Mouse (Mus musculus) ES-E14 (cell line): Measurements from ENCODE around the gene Slc1a2. TPM values are rescaled to one million over a fixed set of nuclear protein-coding genes. Genes with fewer than 3 reads are reported as not detected.

ENCODE experiments used
- DNase-seq: peaks from one replicate; pipeline ENCODE4 v3.0.0-alpha.2; 2013; ENCODE audit warnings: low read depth, low spot score
- H3K27ac ChIP-seq: 2 replicates; pipeline ENCODE4 v1.5.1; 2012; ENCODE audit warnings: low read depth, mild to moderate bottlenecking, low read length, moderate library complexity, mixed read lengths; ENCODE audit not compliant: poor library complexity, insufficient read depth, severe bottlenecking
- H3K36me3 ChIP-seq: 2 replicates; pipeline ENCODE4 v1.6.1; 2012; ENCODE audit warnings: mild to moderate bottlenecking, low read length, moderate library complexity, mixed read lengths; ENCODE audit not compliant: control insufficient read depth, poor library complexity, insufficient read depth, severe bottlenecking
- H3K4me1 ChIP-seq, 2 experiments: fragments of 150-350 bp in 1 of 2; sonication (generic) in 1 of 2; 2 replicates each; pipeline ENCODE4 v1.6.1; 2012; ENCODE audit warnings: low read length in 2 of 2, mild to moderate bottlenecking in 1 of 2, mixed read lengths in 1 of 2; ENCODE audit not compliant: control insufficient read depth in 2 of 2, insufficient read depth in 2 of 2, poor library complexity in 1 of 2
- H3K4me3 ChIP-seq, 2 experiments: fragments of 150-350 bp in 1 of 2; sonication (generic) in 1 of 2; 2 replicates each; pipeline ENCODE4 v1.5.1; 2012; ENCODE audit warnings: low read length in 2 of 2, low read depth in 1 of 2, mild to moderate bottlenecking in 1 of 2, mixed read lengths in 1 of 2; ENCODE audit not compliant: insufficient read depth in 1 of 2, poor library complexity in 1 of 2, severe bottlenecking in 1 of 2
- H3K9ac ChIP-seq: 2 replicates; pipeline ENCODE4 v1.6.1; 2012; ENCODE audit warnings: low read depth, mild to moderate bottlenecking, low read length, mixed read lengths; ENCODE audit not compliant: poor library complexity, insufficient read depth, severe bottlenecking
- H3K9me3 ChIP-seq: fragments of 150-350 bp; sonication (generic); 2 replicates; pipeline ENCODE4 v1.6.1; 2012; ENCODE audit warnings: low read depth, mild to moderate bottlenecking, low read length; ENCODE audit not compliant: control insufficient read depth, insufficient read depth
- CHD2 ChIP-seq: IDR thresholded peaks from 2 replicates; pipeline ENCODE4 v1.6.1; 2014; ENCODE audit warnings: mild to moderate bottlenecking, low read depth, low read length, inconsistent platforms
- HCFC1 ChIP-seq: IDR thresholded peaks from 2 replicates; pipeline ENCODE4 v1.6.1; 2012; ENCODE audit warnings: low read length, inconsistent platforms, borderline replicate concordance; ENCODE audit not compliant: insufficient read depth
- MAFK ChIP-seq: IDR thresholded peaks from 2 replicates; pipeline ENCODE4 v1.6.1; 2014; ENCODE audit warnings: mild to moderate bottlenecking, low read depth, low read length, inconsistent platforms; ENCODE audit not compliant: insufficient read depth
- ZC3H11A ChIP-seq: IDR thresholded peaks from 2 replicates; pipeline ENCODE4 v1.6.1; 2012; ENCODE audit warnings: low read depth, mild to moderate bottlenecking, inconsistent platforms, low read length, borderline replicate concordance
- ZNF384 ChIP-seq: IDR thresholded peaks from 2 replicates; pipeline ENCODE4 v1.6.1; 2012; ENCODE audit warnings: low read depth, low read length, inconsistent platforms
- in situ Hi-C, 2 experiments: fragments of 600-800 bp; cut with MboI; formaldehyde crosslinking; loops; one replicate each; pipeline ENCODE4 v1.15.1; 2025; ENCODE audit warnings: low sequenced_read_pairs in 2 of 2, inconsistent platforms in 1 of 2; ENCODE audit not compliant: unreplicated experiment in 2 of 2
- total RNA-seq: library from RNA; depleted of rRNA; stranded (reverse); fragments of 300-350 nt; gene quantifications from 2 replicates; pipeline ENCODE4 v1.2.3, GENCODE M21; 2012

The Slc1a2 gene
- total RNA-seq, 1 experiment, result 0.40 TPM

DNA sequence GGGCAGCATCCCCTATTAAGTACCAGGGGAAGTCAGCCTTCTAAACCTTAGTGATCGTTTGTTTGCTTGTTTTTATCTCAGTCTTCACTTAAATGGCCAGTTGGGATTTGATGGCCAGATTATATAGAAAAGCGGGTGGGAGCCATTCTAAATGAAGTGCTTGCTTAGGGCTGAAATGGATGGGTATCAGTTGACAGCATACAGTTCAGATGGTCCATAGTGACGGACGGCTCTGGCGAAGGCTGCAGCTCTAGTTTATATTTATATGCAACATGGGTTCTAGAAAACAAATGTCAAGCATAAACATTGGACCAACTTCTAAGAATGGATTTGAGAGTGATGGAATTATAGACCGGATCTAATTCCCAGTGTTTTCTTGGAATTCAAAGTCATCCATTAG lies 9.5 kb downstream of the Slc1a2 start:
- no peak overlapping the region for H3K4me3 ChIP-seq
- no peaks in the 10 kb centered on the region for H3K9me3 ChIP-seq
- H3K4me1 ChIP-seq, result no peaks in the 10 kb centered on the region; a peak in 1 of 4 replicates
- DNase-seq, result no peak
- no peak overlapping the region for H3K9ac ChIP-seq
- in situ Hi-C loops, result no loop called here
- no peak overlapping the region for H3K27ac ChIP-seq
- no peaks in the 10 kb centered on the region for H3K36me3 ChIP-seq
- TF ChIP-seq HCFC1, result no peak
- TF ChIP-seq ZC3H11A, result no peak
- no peak for TF ChIP-seq ZNF384
- TF ChIP-seq CHD2, result no peak
- no peak for TF ChIP-seq MAFK

DNA sequence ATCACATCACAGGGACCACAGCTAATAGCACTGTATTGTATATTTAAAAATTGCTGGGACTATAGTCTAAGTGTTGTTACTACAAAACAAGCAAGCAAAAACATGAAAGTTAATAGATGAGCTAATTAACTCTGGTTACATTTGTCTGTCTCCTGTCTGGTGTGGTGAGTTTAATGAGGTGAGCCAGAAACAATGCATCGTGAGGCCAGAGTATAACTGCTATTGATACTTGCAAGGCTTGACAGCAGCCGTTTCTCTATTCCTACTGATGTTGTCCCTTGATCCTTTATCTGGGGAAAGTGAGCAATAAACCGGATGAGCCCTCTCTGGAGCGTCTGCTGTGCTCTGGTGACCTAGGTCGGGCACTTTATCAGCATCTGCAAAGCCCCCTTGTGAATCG lies 11.1 kb downstream of the Slc1a2 start:
- no peaks in the 10 kb centered on the region for H3K4me1 ChIP-seq
- TF ChIP-seq HCFC1 (no peak), CHD2 (no peak), ZNF384 (no peak), MAFK (no peak), ZC3H11A (no peak)
- H3K9ac ChIP-seq, result no peak overlapping the region
- no peak for DNase-seq
- in situ Hi-C loops, result no loop called here
- no peak overlapping the region for H3K27ac ChIP-seq
- H3K4me3 ChIP-seq, result no peak overlapping the region
- no peaks in the 10 kb centered on the region for H3K36me3 ChIP-seq
- H3K9me3 ChIP-seq, result no peaks in the 10 kb centered on the region

DNA sequence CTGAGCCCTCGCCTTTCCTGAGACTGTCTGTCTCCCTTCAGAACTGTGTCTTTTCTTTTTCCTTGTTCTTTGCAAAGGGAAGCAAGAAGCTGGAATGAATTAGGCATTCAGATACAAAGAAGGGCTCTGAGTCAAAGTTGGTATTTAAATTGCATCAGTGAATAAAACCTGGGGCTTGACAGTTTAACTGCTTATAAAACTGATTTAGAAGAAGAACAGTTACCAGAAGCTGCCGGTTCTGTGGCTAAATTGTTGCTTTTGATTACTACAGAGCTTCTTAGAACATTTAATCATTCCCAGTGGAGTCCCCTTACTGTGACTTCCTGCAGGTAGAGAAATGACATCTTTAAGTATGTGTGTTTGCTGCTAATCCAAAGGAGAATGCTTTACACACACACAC lies 16.1 kb downstream of the Slc1a2 start:
- no peak overlapping the region for H3K4me3 ChIP-seq
- H3K9me3 ChIP-seq, result no peaks in the 10 kb centered on the region
- H3K4me1 ChIP-seq, result no peaks in the 10 kb centered on the region
- H3K9ac ChIP-seq, result no peak overlapping the region
- no peak overlapping the region for H3K27ac ChIP-seq
- in situ Hi-C loops, result no loop called here
- TF ChIP-seq ZNF384 (no peak), MAFK (no peak), CHD2 (no peak), HCFC1 (no peak), ZC3H11A (no peak)
- DNase-seq, result no peak
- H3K36me3 ChIP-seq, result no peaks in the 10 kb centered on the region

DNA sequence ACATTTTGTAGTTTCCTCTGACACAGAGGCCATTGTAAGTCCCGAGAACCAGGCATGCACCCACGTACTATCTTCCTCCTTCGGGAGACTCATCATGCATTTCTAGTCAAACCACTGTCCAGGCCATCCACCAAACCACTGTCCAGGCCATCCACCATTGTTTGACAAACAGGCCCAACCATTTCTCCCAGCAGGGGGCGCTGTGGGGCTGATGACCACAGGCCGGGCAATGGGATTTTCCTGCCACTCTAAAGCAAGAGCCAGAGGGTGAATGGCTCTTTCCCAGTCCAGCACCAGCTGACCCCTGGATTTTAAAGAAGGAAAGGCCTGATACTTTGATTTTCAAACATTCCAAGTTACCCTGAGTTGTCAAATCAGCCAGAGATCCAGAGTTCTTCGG lies 16.8 kb downstream of the Slc1a2 start:
- Histone ChIP-seq H3K9me3 (no peaks in the 10 kb centered on the region), H3K4me3 (no peak overlapping the region), H3K27ac (no peak overlapping the region), H3K4me1 (no peaks in the 10 kb centered on the region), H3K9ac (no peak overlapping the region), H3K36me3 (no peaks in the 10 kb centered on the region)
- TF ChIP-seq HCFC1, result no peak
- TF ChIP-seq ZNF384, result no peak
- no peak for TF ChIP-seq ZC3H11A
- no peak for TF ChIP-seq MAFK
- TF ChIP-seq CHD2, result no peak
- in situ Hi-C loops, result no loop called here
- DNase-seq, result no peak

DNA sequence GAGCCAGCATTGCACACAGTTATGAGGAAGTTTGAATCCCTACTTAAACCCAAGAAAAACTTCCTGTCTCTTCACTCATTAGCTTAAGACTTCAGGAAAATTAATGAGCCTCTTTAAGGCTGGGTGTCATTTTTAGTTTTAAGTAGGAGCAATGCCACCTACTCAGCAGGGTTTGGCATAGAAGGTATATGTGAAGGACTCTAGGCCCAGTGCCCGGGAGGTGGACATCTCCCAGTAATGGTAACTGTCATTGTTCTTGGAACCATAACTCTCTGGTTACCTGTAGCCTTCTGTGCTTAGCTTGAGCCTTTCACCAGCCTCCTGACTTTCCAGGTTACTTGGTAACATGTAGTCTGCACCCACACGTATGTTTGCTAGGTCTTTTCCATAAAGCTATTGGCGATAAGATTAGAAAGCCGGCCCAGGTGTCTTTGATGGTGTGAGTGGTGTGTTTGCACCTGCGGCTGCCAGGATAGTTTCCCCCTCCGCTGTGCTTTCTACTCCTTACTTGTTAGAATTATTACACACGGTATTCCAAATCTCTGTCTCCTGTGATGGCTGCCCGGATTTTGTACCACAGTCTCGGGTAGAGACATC lies 18.4 kb downstream of the Slc1a2 start:
- TF ChIP-seq ZNF384 (no peak), MAFK (no peak), HCFC1 (no peak)
- Histone ChIP-seq H3K36me3 (no peaks in the 10 kb centered on the region), H3K9ac (no peak overlapping the region), H3K27ac (no peak overlapping the region), H3K4me3 (no peak overlapping the region), H3K4me1 (no peaks in the 10 kb centered on the region), H3K9me3 (no peaks in the 10 kb centered on the region)
- in situ Hi-C loops, result no loop called here
- no peak for DNase-seq
